Mouse (Mus musculus) bone marrow macrophage, adult 2 months (primary cell): ENCODE measurements around the gene Slc31a1.

Experiments used
- CTCF ChIP-seq: IDR thresholded peaks from 2 replicates; pipeline ENCODE4 v1.5.1; 2012; ENCODE audit warnings: low read depth, mild to moderate bottlenecking, low read length, moderate library complexity
- POLR2A ChIP-seq: IDR thresholded peaks from 2 replicates; pipeline ENCODE4 v1.6.1; 2012; ENCODE audit warnings: mild to moderate bottlenecking, low read depth, low read length, borderline replicate concordance

DNA sequence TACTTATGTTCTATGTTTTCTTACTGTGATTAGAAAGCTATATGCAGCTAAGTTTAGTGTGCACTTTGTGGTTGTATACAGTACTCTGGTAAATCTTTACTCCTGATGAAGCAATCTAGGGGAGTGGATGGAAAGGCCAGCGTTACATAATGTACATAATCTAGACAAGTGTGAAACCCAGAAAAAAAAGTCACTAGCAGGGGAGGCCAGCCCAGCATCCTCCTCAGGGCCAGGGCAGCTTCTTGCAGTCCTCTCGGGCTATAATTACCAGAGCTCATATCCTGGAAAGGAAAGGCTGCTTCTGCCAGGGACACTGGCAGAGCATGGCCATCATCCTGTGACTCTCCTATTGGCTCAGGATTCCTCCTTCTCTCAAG lies 12.2 kb upstream of the Slc31a1 start:
- TF ChIP-seq POLR2A (no peak), CTCF (no peak)
